Mouse (Mus musculus) right cerebral cortex, postnatal 4 days (tissue): ENCODE data around the gene Brca2.
"Not testable (repeated sequence)": the region's sequence is repeated elsewhere in the genome, so short reads cannot be mapped to it uniquely, and the experiment has no call there.

Experiments used
- DNase-seq: peaks from one replicate; pipeline ENCODE4 v3.0.0-alpha.2; 2022

The Brca2 gene

DNA sequence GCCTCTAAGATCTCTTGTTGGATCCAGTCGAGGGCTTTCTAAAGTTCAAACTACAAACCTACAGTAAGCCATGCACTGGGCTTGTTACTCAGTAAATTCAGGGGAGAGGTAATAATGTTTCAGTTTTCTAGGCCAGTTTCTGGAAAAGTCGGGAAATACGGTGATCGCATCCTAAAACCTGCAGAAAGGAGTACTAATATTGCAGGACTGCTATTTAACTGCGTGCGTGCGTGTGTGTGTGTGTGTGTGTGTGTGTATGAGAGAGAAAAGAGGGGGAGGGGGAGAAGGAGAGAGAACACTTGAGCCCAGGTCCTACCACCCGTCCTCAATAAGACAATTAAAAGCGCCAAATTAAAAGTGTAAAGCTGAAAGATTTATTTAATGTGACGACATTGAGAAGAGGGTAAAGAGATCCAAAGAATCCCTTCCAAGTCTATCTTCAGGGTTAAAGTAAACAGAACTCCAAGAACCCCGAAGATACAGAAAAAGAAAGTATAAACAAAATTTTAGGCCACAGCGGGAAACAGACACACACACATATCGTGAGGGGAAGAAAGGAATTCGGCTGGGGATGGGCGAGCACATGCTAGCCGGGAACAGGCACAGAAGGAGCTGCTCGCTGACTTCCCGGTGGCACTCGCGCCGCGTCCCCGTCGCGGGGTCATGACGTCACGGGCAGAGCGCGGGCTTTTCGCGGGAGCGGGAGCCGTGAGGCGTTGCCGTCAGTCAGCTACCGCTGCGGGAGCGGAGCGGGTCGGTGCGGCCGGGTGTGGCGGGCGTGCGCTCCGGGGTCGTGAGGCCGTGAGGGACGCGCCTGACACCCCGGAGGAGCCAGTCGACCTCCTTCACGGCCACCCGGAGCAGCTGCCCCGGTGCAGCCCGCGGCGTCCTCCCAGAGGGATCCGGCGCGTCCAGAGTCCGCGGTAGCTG, at the start of gene Brca2:
Brca2 (plus strand) TSS at position 694 of the 930 bp plus-strand sequence.
- peak; percentile 95 for DNase-seq

GRCm38 (mm10) chr5:150477364-150477763, 45.1 kb upstream of the Brca2 start:
- no peak for DNase-seq

DNA sequence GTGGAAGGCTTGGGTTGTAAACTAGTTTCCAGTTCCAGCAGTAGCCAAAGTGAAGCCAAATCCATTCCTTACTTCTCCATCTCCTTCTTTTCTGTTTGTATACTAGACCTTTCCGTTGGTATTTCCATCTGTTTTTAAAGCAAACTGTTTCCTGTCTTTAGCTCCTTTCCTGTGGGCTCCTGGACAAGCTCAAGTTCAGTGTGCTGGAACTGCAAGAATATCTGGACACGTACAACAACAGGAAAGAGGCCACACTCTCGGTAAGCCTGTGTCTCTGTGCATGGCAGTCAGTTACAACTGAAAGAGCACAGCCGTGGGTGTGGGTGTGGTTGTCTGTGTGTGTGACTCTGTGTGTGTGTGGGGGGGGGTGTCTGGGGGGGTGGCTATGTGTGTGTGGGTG, 43.8 kb upstream of the Brca2 start:
- no peak for DNase-seq

GRCm38 (mm10) chr5:150485198-150485597, 37.2 kb upstream of the Brca2 start:
- no peak for DNase-seq

GRCm38 (mm10) chr5:150490285-150490684, 32.1 kb upstream of the Brca2 start:
- no peak for DNase-seq

GRCm38 (mm10) chr5:150490821-150491220, 31.6 kb upstream of the Brca2 start:
- no peak for DNase-seq

DNA sequence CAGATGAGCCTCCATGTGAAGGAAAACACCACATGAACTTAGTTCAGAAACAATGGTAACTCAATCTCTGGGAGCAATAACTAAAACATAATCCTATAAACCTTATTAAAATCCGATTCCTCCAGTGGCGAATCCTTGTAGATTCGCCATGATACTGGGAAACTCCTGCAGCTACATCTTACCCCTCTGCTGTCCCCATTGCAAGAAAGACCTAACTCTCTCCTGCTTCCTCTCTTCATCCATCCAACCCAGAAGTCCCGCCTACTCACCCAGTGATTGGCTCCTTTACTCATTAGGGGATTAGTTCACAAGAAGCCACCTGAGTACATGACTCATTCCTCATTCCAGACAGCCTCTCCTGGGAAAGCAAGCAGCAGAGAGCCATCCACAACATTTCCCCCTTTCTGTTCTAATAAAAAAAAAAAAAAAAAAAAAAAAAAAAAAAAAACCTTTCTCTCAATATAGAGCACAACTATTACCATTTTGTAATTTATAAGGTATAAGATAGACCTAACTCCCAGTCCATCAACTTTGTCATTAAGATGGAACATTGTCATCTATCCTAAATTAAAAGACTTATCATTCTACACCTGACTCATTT, 30.8 kb upstream of the Brca2 start:
- DNase-seq = not testable (repeated sequence)

- DNase-seq = peak; percentile 49
These were observed 26.6 kb upstream of the Brca2 start for GRCm38 (mm10) chr5:150495792-150496191.

GRCm38 (mm10) chr5:150510451-150511225, 11.8 kb upstream of the Brca2 start:
- no peak for DNase-seq

DNA sequence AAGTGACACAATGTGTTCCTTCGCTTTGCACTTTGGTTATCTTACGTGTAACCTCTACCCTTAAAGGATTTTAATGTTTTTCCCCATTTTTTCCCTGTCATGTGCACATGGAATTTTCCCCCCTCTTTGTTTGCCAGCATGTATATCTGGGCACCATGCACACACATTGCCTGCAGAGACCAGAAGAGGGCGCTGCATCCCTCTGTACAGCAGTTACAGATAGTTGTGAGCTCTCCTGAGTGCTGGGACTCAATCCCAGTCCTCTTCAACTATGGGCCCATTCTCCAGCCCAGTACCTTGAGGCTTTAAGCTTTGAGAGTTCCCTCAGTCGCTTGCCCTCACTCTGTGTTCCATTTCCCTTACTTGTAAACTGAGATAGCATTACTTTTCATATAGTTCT, 9.2 kb upstream of the Brca2 start:
- no peak for DNase-seq

DNA sequence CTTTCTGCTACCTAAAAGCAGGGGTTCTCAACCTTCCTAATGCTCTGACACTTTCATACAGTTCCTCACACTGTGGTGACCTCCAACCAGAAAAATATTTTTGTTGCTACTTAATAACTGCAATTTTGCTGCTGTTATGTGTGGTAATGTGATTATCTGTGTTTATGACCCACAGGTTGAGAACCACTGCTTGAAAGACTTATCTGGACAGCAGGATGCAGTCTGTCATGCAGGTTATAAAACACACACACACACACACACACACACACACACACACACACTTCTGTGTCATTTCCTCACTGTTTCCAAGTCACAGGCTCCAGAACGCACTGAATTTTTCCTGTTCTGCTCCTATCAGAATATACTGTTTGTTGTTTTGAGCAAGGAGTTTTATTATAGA, 8.4 kb upstream of the Brca2 start:
- DNase-seq = no peak

GRCm38 (mm10) chr5:150518064-150518463, 4.4 kb upstream of the Brca2 start, which contains the start of gene Zar1l:
TSS of gene Zar1l (minus strand) at chr5:150518164.
- no peak for DNase-seq

- no peak for DNase-seq
These were observed 2.9 kb upstream of the Brca2 start for GRCm38 (mm10) chr5:150519551-150519950.

GRCm38 (mm10) chr5:150522867-150523234, 421 bp downstream of the Brca2 start:
- DNase-seq = no peak

GRCm38 (mm10) chr5:150525239-150525638, 2.8 kb downstream of the Brca2 start:
- DNase-seq = no peak

GRCm38 (mm10) chr5:150541302-150541701, 18.9 kb downstream of the Brca2 start:
- no peak for DNase-seq

GRCm38 (mm10) chr5:150543184-150543583, 20.8 kb downstream of the Brca2 start:
- DNase-seq = no peak

- no peak for DNase-seq
These were observed 29.2 kb downstream of the Brca2 start for GRCm38 (mm10) chr5:150551637-150552036.

DNA sequence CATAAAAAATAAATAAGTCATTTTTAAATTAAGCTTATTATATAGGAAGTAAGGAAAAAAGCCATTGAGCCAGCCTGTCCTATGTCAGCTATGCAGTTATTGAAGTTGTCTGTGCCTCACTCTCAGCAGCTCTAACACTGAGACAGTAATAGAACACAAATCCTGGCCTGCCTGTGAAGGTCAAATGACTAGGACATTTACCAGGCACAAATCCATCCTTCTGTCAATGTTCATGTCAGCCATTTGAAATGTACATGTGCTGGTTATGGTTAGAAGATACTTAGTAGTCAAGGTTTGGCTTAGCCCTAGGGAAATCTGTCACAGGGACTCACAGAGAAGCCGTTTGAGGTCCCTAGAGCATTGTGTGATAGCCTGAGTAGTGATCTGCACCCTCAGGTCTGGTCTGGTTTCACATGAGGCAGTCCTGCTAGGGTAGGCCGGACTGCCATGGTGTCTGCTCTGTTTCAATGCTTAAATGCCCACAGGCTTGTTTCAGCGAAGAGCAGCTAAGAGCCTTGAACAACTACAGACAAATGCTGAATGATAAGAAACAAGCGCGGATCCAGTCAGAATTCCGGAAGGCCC, 37.2 kb downstream of the Brca2 start:
- DNase-seq = no peak

DNA sequence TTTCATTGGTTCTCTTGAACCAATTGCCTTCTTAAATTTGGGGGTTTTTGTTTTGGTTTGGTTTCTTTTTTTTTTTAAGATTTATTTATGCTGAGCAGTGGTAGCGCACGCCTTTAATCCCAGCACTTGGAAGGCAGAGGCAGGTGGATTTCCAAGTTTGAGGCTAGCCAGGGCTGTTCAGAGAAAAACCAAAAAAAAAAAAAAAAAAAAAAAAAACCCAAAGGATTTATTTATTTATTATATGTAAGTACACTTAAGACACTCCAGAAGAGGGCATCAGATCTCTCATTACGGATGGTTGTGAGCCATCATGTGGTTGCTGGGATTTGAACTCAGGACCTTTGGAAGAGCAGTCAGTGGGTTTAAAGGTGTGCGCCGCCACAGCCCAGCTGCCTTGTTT, 38.4 kb downstream of the Brca2 start:
- DNase-seq = no peak

DNA sequence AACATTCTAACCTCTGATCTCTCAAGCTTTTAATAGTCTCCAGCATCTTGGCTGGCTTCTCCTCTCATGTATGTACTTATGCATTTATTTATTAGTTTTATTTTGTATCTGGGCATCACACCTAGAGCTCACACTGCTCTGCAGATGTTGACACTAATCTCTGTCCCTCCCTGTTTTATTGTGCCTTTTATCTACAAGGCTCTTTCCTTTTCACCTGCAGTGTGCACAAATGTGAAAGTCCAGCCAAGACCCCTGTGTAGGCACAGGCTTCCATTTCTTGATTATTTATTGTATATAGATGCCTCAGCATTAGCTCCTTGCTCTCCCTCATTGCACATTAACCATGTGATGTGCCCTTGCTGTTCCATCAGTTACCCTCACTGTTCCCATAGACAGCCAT, 38.9 kb downstream of the Brca2 start:
- no peak for DNase-seq

DNA sequence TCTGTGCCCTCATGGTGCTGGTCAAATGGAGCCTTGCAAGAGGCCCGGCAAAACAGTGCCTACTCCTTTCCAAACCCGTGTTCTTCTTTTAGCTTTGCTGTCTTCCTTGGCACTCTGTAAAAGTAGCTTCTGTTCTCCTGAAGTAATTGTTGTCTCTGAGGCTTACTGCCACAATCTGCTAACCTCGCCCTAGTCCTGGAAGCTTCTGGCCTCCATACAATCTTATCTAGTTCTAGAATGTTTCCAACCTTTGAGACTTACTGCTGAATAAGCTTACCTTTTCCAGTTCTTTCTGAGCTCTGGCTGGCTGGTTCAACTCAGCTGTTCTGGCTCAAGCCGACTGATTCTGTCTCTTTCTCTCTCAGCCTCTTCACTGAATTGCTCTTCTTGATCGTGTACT, 39.4 kb downstream of the Brca2 start:
- DNase-seq = no peak

- no peak for DNase-seq
These were observed 42.0 kb downstream of the Brca2 start for GRCm38 (mm10) chr5:150564426-150564825.
